Mouse (Mus musculus): ENCODE results near the gene Arpc5l. TPM values are rescaled to one million over a fixed set of nuclear protein-coding genes. Genes with fewer than 3 reads are reported as not detected.

Gene Arpc5l
- polyA plus RNA-seq, 1 experiment from 2014 or later: 136 TPM

DNA sequence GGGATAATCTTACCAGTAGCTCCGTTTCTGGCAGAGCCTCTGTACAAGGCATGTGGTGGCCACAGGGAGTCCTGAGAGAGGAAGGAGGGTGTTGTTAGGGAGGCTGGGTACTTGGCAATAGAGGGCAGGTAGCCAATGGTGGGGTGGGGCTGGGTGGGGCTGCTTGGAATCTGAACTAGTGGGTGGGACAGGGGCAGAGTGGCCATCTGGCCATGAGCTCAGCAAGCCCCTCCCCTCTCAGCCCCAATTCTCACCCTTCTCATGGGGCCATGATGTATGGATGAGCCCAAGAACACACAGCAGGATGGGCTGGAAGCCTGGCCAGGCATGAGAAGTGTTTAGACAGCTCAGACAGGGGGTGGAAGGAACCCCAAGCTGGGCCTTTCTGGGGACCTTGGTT lies 17.8 kb upstream of the Arpc5l start:
- no peaks in the 10 kb centered on the region for H3K9me3 ChIP-seq (ENCODE audit: low read depth, low read length)
- H3K4me1 ChIP-seq (ENCODE audit: insufficient read depth): no peaks in the 10 kb centered on the region
- H3K4me3 ChIP-seq (ENCODE audit: low read depth, low read length): no peak overlapping the region
- no peak overlapping the region for H3K4me2 ChIP-seq
- ATAC-seq (ENCODE audit: insufficient read depth) (no peak), DNase-seq (no peak)
- 50% methylated on average over 1 of the region's 1 CpGs for WGBS
- H3K27ac ChIP-seq (ENCODE audit: low read depth): no peak overlapping the region
- no peaks in the 10 kb centered on the region for H3K36me3 ChIP-seq (ENCODE audit: insufficient read depth)
- no peak overlapping the region for H3K9ac ChIP-seq
- no peaks in the 10 kb centered on the region for H3K27me3 ChIP-seq (ENCODE audit: insufficient read depth, low read length)
- no peak for TF ChIP-seq CTCF (IDR thresholded peaks at IDR 0.05; ENCODE audit: low read depth)

DNA sequence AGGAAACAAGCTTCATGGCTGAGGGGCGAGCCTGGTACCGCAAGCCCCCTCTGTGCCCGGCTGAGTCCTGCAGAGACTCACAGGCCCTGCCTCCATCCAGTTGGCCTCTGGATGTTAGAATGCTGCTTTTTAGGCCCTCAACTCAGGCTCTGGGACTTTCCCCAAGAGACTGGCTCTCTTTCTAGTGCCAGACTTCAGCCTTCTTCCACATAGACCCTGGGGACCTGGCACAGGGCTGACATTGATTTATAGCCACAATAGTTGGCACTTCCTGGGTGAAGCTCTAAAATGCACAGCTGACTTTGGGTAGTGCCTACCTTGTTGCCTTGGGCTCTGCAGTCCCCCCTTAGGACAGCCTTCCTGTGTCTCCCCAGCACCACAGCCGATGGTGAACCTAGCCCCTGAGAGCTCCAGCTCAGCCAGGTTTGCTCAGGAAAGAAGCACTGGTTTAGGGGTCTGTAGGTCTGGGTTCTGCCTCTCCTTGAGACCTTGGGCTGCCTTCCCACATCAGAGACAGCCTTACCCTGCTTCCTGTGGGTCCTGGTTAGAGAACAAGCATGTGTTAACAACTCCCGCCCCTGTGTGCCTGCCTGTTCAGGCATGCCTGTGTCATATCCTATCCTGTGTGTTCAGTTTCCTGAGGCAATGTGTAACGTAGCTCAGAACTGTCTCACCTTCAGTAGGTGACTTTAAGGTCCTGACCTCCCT lies 17.2 kb upstream of the Arpc5l start:
- no peaks in the 10 kb centered on the region for H3K36me3 ChIP-seq (ENCODE audit: insufficient read depth)
- WGBS: 84% methylated on average over 6 of the region's 6 CpGs
- DNase-seq: no peak
- no peaks in the 10 kb centered on the region for H3K27me3 ChIP-seq (ENCODE audit: insufficient read depth, low read length)
- H3K9ac ChIP-seq: no peak overlapping the region
- no peaks in the 10 kb centered on the region for H3K9me3 ChIP-seq (ENCODE audit: low read depth, low read length)
- ATAC-seq (ENCODE audit: insufficient read depth): no peak
- H3K27ac ChIP-seq (ENCODE audit: low read depth): no peak overlapping the region
- TF ChIP-seq CTCF (IDR thresholded peaks at IDR 0.05; ENCODE audit: low read depth): no peak
- no peak overlapping the region for H3K4me3 ChIP-seq (ENCODE audit: low read depth, low read length)
- H3K4me1 ChIP-seq (ENCODE audit: insufficient read depth): no peaks in the 10 kb centered on the region
- no peak overlapping the region for H3K4me2 ChIP-seq

DNA sequence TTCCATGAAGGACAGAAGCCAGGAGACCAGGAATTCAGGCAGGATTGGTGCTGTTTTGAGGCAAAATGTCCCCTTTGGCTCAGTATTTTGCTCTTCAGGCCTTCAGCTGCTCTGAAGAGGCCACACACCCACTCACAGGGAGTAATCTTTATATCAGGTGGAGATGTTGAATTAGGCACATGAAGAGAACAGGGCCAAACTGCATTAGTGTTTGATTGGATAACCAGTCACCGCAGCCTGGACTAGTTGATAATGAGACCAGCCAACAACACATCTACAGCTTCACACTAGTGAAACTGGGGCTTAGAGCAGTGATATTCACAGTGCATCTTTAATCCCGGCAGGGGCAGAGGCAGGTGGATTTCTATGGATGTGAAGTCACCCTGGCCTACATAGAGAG lies 16.2 kb upstream of the Arpc5l start:
- DNase-seq (no peak), ATAC-seq (ENCODE audit: insufficient read depth) (no peak)
- no peak overlapping the region for H3K4me2 ChIP-seq
- no peak overlapping the region for H3K4me3 ChIP-seq (ENCODE audit: low read depth, low read length)
- H3K27me3 ChIP-seq (ENCODE audit: insufficient read depth, low read length): no peaks in the 10 kb centered on the region
- no peaks in the 10 kb centered on the region for H3K4me1 ChIP-seq (ENCODE audit: insufficient read depth)
- 81% methylated on average over 2 of the region's 2 CpGs for WGBS
- H3K9ac ChIP-seq: no peak overlapping the region
- no peak for TF ChIP-seq CTCF (IDR thresholded peaks at IDR 0.05; ENCODE audit: low read depth)
- H3K27ac ChIP-seq (ENCODE audit: low read depth): no peak overlapping the region
- no peaks in the 10 kb centered on the region for H3K9me3 ChIP-seq (ENCODE audit: low read depth, low read length)
- H3K36me3 ChIP-seq (ENCODE audit: insufficient read depth): no peaks in the 10 kb centered on the region

DNA sequence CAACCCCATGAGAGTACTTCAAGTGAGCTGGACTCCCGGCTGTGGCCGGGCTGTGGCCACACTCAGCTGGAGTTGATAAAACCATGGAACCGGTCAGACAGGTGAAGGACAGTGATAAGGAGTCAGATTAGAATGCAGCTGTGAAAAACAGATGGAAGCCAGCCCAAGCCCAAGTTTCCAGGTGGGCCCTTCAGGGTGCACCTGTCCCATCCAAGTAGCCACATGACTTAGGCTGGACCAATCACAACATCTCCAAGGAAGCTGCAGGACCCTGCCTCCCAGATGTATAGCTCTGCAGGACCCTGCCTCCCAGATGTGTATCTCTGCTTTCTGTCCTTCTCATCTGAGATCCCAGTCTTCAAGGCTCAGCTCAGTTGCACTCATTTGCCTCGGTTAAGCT lies 13.1 kb upstream of the Arpc5l start:
- Histone ChIP-seq H3K9me3 (ENCODE audit: low read depth, low read length) (no peaks in the 10 kb centered on the region), H3K4me3 (ENCODE audit: low read depth, low read length) (no peak overlapping the region), H3K27me3 (ENCODE audit: insufficient read depth, low read length) (no peaks in the 10 kb centered on the region), H3K27ac (ENCODE audit: low read depth) (no peak overlapping the region), H3K9ac (no peak overlapping the region), H3K4me2 (no peak overlapping the region), H3K36me3 (ENCODE audit: insufficient read depth) (no peaks in the 10 kb centered on the region), H3K4me1 (ENCODE audit: insufficient read depth) (no peaks in the 10 kb centered on the region)
- ATAC-seq (ENCODE audit: insufficient read depth): no peak
- WGBS: 45% methylated on average over 4 of the region's 4 CpGs
- TF ChIP-seq CTCF (IDR thresholded peaks at IDR 0.05; ENCODE audit: low read depth): no peak
- no peak for DNase-seq

DNA sequence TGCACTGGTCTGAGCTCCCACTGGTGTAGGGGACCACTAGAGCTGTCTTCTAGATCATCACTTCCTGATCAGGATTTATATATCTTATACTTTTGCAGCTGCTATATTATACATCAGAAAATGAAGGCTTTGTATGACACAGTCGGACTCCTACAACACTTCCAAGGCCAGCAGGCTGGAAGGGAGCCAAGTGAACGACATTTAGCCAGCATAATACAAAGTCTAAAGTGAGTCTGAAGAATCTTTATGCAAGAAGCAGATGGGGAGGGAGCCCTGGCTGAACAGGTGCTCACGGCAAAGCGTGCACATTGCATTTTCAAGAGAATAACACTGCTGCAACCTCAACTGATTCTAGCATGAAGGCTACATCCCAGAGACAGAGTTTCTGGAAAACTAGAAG lies 12.7 kb upstream of the Arpc5l start:
- ATAC-seq (ENCODE audit: insufficient read depth): no peak
- H3K27me3 ChIP-seq (ENCODE audit: insufficient read depth, low read length): no peaks in the 10 kb centered on the region
- WGBS: 32% methylated on average over 4 of the region's 4 CpGs

DNA sequence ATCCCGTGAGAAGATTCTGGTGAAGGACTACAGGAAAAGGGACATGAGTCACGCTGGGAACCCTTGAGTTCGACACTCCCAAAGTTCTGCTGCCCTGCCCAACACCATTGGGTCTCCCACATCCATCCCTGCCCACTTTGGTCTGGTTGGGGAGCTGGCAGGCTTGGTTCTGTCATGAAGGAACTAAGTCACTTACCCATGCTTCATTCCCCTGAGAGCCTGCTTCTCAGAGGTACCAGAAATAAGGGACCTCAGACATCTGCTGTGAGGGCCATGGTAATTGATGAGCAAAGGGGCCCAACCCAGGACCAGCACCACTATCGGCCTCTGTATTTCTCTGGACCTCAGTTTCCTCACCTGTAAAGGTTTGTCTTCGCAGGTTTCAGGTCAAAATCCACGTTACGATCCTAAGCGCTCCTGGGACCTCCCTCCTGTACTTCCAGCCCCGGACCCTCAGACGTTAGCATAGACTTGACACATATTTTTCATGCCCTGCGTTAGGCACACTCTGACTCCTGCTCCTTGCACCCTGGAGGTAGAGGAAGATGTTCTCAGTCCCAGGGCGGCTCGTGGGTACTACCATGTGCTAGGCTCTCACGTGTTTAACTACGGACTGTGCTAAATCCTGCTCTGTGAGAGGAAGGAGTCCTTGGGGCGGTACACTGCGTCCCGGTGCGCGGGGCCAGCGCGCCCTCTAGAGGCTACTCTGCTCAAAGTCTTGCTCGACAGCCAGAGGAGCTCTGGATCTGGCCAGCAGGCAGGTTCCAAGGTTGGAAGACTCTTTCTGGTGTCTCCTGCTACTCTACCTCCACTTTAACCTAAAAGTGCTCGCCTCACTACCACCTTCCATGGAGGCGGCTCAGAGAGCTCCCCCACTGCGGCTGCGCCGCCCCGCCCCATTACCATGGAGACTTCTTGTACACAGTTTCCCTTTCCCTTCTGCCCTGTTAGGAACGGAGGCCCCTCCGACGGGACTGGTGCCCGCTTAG lies 7.5 kb upstream of the Arpc5l start, which contains the start of gene Wdr38:
Gene Wdr38, plus strand, starts transcription at position 91 of the 989 bp plus-strand sequence.
- DNase-seq: peak; percentile 93
- Histone ChIP-seq H3K27ac (ENCODE audit: low read depth) (no peak within 1 kb of the TSS), H3K9me3 (ENCODE audit: low read depth, low read length) (no peaks in the 10 kb centered on the region), H3K4me2 (peak within 1 kb of the TSS; percentile 60), H3K9ac (peak within 1 kb of the TSS; percentile 42), H3K27me3 (ENCODE audit: insufficient read depth, low read length) (no peaks in the 10 kb centered on the region), H3K4me1 (ENCODE audit: insufficient read depth) (no peaks in the 10 kb centered on the region), H3K36me3 (ENCODE audit: insufficient read depth) (peaks cover 33% of the 10 kb centered on the region), H3K4me3 (ENCODE audit: low read depth, low read length) (peak within 1 kb of the TSS; percentile 36)
- peak; percentile 93 for ATAC-seq (ENCODE audit: insufficient read depth)
- 12% methylated on average over 33 of the region's 33 CpGs for WGBS
- peak; percentile 97 for TF ChIP-seq CTCF (IDR thresholded peaks at IDR 0.05; ENCODE audit: low read depth)

More for the DNA sequence above, 12.7 kb upstream of the Arpc5l start:
- H3K4me1 ChIP-seq (ENCODE audit: insufficient read depth): no peaks in the 10 kb centered on the region
- H3K4me2 ChIP-seq: no peak overlapping the region
- H3K9ac ChIP-seq: no peak overlapping the region
- H3K4me3 ChIP-seq (ENCODE audit: low read depth, low read length): no peak overlapping the region
- H3K27ac ChIP-seq (ENCODE audit: low read depth): no peak overlapping the region
- H3K9me3 ChIP-seq (ENCODE audit: low read depth, low read length): no peaks in the 10 kb centered on the region
- no peaks in the 10 kb centered on the region for H3K36me3 ChIP-seq (ENCODE audit: insufficient read depth)
- peak; percentile 54 for DNase-seq
- TF ChIP-seq CTCF (IDR thresholded peaks at IDR 0.05; ENCODE audit: low read depth): no peak

DNA sequence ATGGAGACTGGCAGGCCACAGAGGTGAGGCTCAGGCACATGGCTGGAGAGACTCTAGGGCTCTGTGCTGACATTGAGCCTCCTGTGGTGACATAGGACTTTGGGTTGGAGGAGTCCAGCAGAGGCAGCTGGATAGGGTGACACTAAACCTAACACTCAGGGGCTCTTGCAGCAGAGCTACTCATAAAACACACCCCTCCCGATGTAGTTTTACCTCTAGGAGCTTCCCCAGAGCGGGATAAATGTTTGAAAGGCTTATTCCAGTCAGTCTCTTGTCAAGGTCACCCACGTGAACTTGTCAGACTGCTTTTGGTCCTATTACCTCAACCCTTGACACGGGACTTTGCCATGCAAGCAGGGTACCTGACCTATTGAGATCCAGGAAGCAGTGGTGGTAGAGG lies 5.8 kb upstream of the Arpc5l start:
- no peak overlapping the region for H3K9ac ChIP-seq
- no peak for DNase-seq
- WGBS: 51% methylated on average over 4 of the region's 4 CpGs
- ATAC-seq (ENCODE audit: insufficient read depth): no peak
- H3K4me1 ChIP-seq (ENCODE audit: insufficient read depth): peaks cover 7% of the 10 kb centered on the region; the same call in 1 of the 2 replicates
- H3K4me2 ChIP-seq: no peak overlapping the region
- peaks cover 46% of the 10 kb centered on the region for H3K36me3 ChIP-seq (ENCODE audit: insufficient read depth)
- no peak for TF ChIP-seq CTCF (IDR thresholded peaks at IDR 0.05; ENCODE audit: low read depth)
- H3K4me3 ChIP-seq (ENCODE audit: low read depth, low read length): no peak overlapping the region
- H3K27me3 ChIP-seq (ENCODE audit: insufficient read depth, low read length): no peaks in the 10 kb centered on the region
- no peak overlapping the region for H3K27ac ChIP-seq (ENCODE audit: low read depth)
- no peaks in the 10 kb centered on the region for H3K9me3 ChIP-seq (ENCODE audit: low read depth, low read length)

Data from lung, embryonic 14.5 days (tissue).